Mouse (Mus musculus) ES-E14 (cell line): ENCODE data around the gene Tmem179.

ENCODE experiments used
- CHD2 ChIP-seq: IDR thresholded peaks from 2 replicates; pipeline ENCODE4 v1.6.1; 2014; ENCODE audit warnings: mild to moderate bottlenecking, low read depth, low read length, inconsistent platforms
- MAFK ChIP-seq: IDR thresholded peaks from 2 replicates; pipeline ENCODE4 v1.6.1; 2014; ENCODE audit warnings: mild to moderate bottlenecking, low read depth, low read length, inconsistent platforms; ENCODE audit not compliant: insufficient read depth
- ZNF384 ChIP-seq: IDR thresholded peaks from 2 replicates; pipeline ENCODE4 v1.6.1; 2012; ENCODE audit warnings: low read depth, low read length, inconsistent platforms

GRCm38 (mm10) chr12:112489535-112489934 lies 27.0 kb downstream of the Tmem179 start:
- TF ChIP-seq MAFK (no peak), CHD2 (no peak), ZNF384 (no peak)
